Mouse (Mus musculus): ENCODE data around the gene AL607142.1.
A peak's percentile ranks its signal among the peaks of the same experiment; 100 is the strongest.

The AL607142.1 gene

DNA sequence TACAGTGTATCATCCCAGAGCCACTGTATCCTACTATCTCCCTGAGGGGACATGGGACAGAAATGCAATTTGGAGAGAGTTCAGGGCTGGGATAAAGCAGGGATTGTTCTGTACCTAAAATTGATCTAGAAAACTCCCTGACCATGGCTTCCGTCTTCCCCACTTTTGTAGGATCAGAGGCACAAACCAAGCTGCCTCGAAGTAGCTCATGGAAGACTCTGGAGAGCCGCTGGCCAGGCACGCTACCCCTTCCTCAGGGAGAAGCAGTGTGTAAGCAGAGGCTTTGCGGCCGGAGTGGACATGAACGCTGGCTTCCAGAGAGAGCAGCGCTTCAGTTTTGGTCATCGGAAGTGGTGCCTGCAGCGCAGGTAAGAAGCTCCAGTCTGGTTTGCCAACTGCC, at the start of gene AL607142.1:
Gene AL607142.1, plus strand, starts transcription at position 301 of the 400 bp plus-strand sequence.
- DNase-seq (ENCODE audit: low spot score), result no peak

DNA sequence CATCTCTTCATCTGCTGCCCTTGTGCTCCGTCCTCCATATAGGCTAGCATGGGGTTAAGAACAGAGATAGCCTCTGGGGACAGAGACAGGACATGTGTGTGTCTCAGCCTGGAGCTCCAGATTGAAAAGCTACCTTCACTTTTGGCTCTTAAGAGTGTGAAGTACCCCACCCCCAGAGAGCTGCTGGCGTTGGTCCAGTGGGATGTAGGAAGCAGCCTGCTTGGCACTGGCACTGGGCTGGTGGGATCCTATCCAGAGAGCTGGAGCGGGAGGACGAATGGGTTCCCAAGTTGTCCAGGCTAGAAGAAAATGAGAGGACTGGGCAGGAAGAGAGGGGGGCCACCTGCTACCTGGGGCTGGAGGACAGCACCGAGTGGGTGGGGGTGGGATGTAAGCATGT, 46.4 kb upstream of the AL607142.1 start:
- DNase-seq (ENCODE audit: low spot score), result no peak

GRCm38 (mm10) chr4:120022392-120022791, 42.4 kb upstream of the AL607142.1 start:
- DNase-seq (ENCODE audit: low spot score), result no peak

- no peak for DNase-seq (ENCODE audit: low spot score)
Observed at GRCm38 (mm10) chr4:120023221-120023840, 41.5 kb upstream of the AL607142.1 start.

DNA sequence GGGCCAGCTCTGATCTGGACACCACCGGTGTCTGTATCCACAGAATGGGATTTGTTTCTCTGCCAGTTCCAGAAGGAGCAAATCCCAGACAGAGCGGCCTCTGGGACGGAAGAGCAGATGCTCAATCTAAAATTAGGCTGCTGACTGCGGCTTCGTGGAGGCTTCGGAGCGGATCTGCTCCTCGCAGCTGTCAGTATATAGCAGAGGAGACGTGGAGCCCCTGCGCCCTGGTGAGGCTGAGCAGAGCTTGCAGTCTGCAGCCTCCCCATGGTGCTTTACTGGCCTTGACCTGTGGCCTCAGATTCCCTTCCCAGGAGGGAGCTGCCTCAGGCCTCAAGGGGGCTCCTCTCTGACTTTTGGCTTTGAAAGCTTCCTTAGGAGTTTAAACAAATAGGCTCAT, 40.7 kb upstream of the AL607142.1 start:
- DNase-seq (ENCODE audit: low spot score), result peak; percentile 56

GRCm38 (mm10) chr4:120027671-120028070, 37.1 kb upstream of the AL607142.1 start:
- DNase-seq (ENCODE audit: low spot score), result no peak

DNA sequence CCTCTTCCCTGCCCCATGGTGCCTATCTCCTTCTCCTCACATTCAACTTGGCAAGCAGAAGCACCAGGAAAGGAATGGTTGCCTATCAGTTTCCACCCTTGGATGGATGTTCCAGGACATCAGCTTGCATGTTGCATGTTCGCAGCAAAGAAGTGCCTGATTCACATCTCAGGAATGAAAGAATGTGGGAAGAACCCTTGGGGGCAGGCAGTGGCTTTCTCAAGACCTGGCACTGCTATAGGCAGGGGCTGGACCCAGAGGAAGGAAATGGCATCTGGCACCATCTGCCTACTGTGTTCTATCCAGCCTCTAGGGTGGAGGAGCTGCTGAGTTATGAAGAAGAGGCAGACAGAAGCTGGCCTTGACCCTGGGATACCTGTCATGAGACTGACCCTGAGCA, 34.9 kb upstream of the AL607142.1 start:
- no peak for DNase-seq (ENCODE audit: low spot score)

DNA sequence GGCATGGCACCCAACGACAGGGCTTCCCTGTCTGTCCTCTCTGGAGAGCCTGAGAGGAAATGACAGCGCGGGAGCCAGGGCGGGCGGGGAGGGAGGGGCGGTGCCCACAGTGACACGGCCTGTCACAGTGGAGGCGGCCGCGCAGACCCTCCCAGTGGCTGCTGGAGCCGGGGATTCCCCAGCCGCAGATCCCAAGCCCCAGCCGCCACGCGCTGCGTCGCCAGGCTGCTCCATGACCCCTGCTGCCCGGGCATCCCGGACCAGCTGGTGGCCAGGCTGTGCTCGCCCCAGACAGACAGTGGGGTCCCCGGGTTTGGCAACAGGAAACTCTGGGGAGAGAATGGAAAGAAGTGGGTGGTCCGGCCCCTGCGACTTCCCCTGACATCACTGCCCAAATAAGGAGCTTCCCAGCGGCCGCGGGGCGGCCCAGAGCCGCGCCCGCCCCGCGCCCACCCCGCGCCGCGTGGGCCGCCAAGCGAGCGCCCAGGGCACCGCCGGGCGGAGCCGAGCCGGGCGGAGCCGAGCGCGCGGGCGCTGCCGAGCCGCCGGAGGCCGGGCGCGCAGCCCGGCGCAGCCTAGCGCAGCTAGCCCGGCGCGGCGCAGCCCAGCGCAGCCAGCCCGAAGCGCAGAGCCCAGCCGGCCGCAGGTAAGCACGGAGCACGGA, 32.3 kb upstream of the AL607142.1 start:
- DNase-seq (ENCODE audit: low spot score), result no peak

- DNase-seq (ENCODE audit: low spot score), result no peak
Observed at GRCm38 (mm10) chr4:120032984-120033355, 31.8 kb upstream of the AL607142.1 start.

GRCm38 (mm10) chr4:120036294-120036693, 28.5 kb upstream of the AL607142.1 start:
- DNase-seq (ENCODE audit: low spot score), result no peak

GRCm38 (mm10) chr4:120037007-120037406, 27.8 kb upstream of the AL607142.1 start:
- no peak for DNase-seq (ENCODE audit: low spot score)

- no peak for DNase-seq (ENCODE audit: low spot score)
Observed at GRCm38 (mm10) chr4:120041520-120041919, 23.3 kb upstream of the AL607142.1 start.

GRCm38 (mm10) chr4:120042480-120042879, 22.3 kb upstream of the AL607142.1 start:
- no peak for DNase-seq (ENCODE audit: low spot score)

- DNase-seq (ENCODE audit: low spot score), result no peak
Observed at GRCm38 (mm10) chr4:120044612-120045011, 20.2 kb upstream of the AL607142.1 start.

DNA sequence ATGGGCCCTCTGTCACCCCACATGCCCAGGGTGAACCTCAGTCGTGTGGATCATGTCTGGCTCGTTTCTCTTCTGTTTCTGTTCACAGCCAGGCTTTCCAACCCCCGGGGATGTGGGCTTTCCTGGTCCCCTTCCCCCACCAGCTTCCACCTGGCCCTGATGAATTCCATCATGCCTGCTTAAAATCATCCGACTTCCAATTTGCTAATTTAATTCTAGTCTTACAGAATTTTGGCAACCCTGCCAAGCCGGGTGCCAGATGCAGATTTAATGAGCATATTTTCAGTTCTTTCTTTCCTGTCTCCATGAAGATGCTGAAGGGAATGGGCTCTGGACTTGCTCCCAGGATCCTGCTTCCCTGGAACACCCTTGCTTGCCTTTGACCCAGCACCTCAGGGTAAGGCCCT, 19.7 kb upstream of the AL607142.1 start:
- DNase-seq (ENCODE audit: low spot score), result peak; percentile 69

DNA sequence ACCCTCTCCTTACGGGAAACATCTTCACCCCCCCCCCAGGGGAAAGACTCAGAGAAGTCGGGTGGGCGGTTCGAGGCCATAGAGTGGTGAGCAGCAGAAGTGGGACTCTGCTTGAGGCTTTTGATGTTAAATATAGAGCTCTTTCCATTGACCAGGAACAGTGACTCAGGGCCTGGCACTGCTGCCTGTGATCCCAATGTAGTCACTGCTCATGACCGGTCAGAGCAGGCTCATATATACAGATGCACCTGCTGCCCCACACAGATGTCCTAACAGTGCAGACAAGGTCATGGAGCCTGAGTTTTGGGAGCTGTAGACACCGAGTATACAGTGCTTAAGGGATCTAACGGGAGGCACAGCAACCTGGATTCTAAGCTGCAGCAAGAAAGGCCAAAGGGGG, 18.9 kb upstream of the AL607142.1 start:
- DNase-seq (ENCODE audit: low spot score), result no peak

- no peak for DNase-seq (ENCODE audit: low spot score)
Observed at GRCm38 (mm10) chr4:120047060-120047459, 17.7 kb upstream of the AL607142.1 start.

- DNase-seq (ENCODE audit: low spot score), result no peak
Observed at GRCm38 (mm10) chr4:120048274-120048673, 16.5 kb upstream of the AL607142.1 start.

DNA sequence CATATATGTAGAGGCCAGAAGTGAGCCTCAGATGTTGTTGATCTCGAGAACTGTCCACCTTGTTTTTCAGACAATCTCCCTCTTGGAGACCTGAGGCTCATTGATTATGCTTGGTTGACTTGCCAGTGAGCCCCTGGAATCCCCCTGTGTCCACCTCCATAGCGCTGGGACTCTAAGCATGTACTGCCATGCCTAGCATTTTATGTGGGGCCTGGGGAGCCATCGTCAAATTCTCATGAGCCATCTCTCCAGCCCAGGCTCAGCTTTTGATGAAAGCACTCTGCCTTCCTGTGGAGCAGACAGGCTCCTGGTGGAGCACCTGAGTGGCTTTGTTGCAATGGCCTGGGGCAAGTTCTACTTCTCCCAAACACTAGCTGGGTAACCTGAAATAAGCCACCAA, 14.9 kb upstream of the AL607142.1 start:
- DNase-seq (ENCODE audit: low spot score), result no peak

GRCm38 (mm10) chr4:120052481-120052880, 12.3 kb upstream of the AL607142.1 start:
- DNase-seq (ENCODE audit: low spot score), result no peak

- no peak for DNase-seq (ENCODE audit: low spot score)
Observed at GRCm38 (mm10) chr4:120053026-120054005, 11.5 kb upstream of the AL607142.1 start.

DNA sequence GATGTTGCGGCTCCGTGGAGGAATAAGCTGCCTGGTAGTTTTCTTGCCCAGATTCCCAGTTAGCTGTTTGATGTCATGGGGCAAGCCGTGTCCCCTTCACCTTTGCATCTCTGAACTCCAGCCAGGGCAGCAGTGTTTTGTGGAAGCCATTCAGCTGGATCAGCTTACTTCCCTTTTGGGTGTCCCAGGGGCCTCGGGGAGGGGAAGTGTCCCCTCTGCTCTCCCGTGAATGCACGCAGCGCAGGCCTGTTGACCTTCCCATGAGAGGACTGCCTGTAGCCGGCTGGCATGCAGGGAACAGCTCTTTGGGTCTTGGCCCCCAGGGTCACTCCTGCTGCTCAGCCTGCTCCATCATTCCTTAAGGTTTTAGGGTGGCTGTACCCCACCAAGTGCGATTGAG, 10.7 kb upstream of the AL607142.1 start:
- DNase-seq (ENCODE audit: low spot score), result no peak

GRCm38 (mm10) chr4:120056451-120056850, 8.3 kb upstream of the AL607142.1 start:
- no peak for DNase-seq (ENCODE audit: low spot score)
